Mouse (Mus musculus): Measurements from ENCODE around the gene Rxrb.

The Rxrb gene

DNA sequence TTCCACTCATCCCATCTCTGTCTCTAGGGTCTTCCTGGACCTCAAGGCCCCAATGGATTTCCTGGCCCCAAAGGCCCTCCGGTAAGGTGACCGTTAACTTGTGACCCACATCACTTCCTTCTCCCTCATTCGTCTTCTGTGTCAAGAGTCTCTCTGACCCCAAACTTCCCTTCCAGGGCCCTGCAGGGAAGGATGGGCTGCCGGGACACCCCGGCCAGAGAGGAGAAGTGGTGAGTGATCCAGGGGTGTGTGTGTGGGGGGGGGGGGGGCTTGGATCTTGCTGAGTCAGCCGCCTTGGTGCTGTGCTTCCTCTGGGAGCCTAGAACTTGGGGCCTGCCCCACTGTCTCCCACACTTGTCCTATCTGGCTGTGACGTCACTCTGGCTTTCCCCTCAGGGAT, 25.6 kb downstream of the Rxrb start:
- DNase-seq, result no peak

- no peak for DNase-seq
These were observed 37.3 kb downstream of the Rxrb start for GRCm38 (mm10) chr17:34068864-34069263.

GRCm38 (mm10) chr17:34072091-34072490, 40.5 kb downstream of the Rxrb start:
- no peak for DNase-seq

DNA sequence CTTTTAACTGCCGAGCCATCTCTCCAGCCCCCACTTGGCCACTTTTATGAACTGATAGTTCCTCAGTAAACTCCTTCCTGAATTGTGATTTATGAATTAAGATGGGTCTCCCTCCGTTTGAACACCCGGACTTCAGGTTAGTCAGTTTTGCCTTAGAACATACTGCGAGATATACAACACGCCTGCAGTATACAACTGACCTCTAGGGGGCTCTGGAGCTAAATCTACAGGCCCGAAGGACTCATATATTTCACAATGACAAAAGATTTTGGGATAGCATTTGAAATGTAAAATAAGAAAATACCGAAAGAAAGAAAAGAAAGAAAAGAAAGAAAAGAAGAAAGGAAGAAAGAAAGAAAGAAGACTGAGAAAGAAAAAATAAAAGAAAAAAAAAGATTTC, 43.7 kb downstream of the Rxrb start:
- DNase-seq, result peak; percentile 32

- DNase-seq, result peak; percentile 39
These were observed 45.9 kb downstream of the Rxrb start for GRCm38 (mm10) chr17:34077549-34077948.

DNA sequence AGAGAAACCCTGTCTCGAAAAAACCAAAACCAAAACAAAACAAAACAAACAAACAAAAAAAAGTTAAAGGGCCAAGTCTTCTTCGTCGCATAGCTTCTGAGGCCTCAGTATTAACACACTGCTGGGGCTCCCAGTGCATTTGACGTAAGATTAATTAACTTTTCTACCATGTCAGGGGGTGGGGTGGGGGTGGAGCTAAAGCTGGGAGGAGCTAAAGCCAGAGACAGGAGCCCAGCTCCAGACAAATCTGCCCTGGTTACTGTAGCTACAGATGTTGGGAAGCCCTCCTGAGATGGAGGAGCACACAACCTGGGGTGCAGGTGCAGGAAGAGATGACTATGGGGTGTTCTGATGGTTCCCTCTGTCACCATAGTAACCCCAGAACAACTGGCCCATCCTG, 46.5 kb downstream of the Rxrb start:
- no peak for DNase-seq

GRCm38 (mm10) chr17:34079002-34079401, 47.4 kb downstream of the Rxrb start:
- no peak for DNase-seq

- DNase-seq, result no peak
These were observed 48.0 kb downstream of the Rxrb start for GRCm38 (mm10) chr17:34079621-34080020.

DNA sequence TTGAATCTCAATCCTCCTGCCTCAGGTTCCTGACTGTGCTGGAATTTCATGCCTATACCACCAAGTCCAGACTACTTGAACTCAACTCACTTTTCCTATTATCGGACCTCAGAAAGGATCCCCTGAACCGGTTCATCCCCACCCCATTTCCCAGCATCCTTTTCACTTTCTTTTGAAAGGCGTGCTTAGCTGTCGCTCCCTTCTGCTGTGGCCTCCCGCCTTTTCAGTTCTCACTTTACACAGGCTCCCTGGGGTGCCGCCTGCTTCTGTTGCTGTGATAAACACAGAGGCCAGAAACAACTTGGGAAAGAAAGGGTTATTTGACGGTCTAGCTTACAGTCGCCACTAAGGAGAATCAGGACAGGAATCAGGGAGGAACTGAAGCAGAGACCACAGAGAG, 51.5 kb downstream of the Rxrb start:
- DNase-seq, result no peak

DNA sequence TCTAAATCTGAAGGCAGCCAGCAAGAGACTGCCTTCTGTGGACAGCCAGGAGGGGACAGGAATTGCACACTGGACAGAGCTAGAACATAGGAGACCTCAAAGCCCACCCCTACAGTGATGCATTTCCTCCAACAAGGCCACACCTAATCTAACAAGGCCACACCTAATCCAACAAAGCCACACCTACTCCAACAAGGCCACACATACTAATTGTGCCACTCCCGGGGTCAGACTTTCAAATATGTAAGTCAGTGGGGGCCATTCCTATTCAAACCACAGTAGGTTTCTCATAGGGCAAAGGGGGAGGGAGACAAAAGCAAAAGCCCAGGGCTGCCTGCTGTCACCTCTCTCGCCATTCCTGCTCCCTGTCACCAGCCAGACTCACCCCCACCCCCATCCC, 55.8 kb downstream of the Rxrb start:
- no peak for DNase-seq
